Mouse (Mus musculus) macrophage (primary cell): Measurements from ENCODE around the gene B4galnt1. TPM values are rescaled to one million over a fixed set of nuclear protein-coding genes. Genes with fewer than 3 reads are reported as not detected.
A peak's percentile ranks its signal among the peaks of the same experiment; 100 is the strongest.
"Not testable (repeated sequence)": the region's sequence is repeated elsewhere in the genome, so short reads cannot be mapped to it uniquely, and the experiment has no call there.

Source experiments
- H3K27ac ChIP-seq: fragments of 350-480 bp; formaldehyde crosslinking; 2 replicates; pipeline ENCODE4 v1.9.0; 2021
- H3K36me3 ChIP-seq: fragments of 350-480 bp; formaldehyde crosslinking; 2 replicates; pipeline ENCODE4 v1.9.0; 2021; ENCODE audit errors: inconsistent target
- H3K4me3 ChIP-seq: fragments of 350-480 bp; formaldehyde crosslinking; 2 replicates; pipeline ENCODE4 v1.9.0; 2021; ENCODE audit errors: inconsistent target
- H3K79me2 ChIP-seq: fragments of 350-480 bp; formaldehyde crosslinking; 2 replicates; pipeline ENCODE4 v1.9.0; 2021; ENCODE audit errors: inconsistent target
- WGBS: methylation state at CpG from one replicate; pipeline ENCODE4 v1.1.7; 2026; ENCODE audit warnings: inconsistent platforms; ENCODE audit not compliant: missing documents; 5-methylcytosine and 5-hydroxymethylcytosine counted together
- polyA plus RNA-seq: library from polyadenylated mRNA; stranded (reverse); fragments of 250-400 nt; gene quantifications from 3 replicates; pipeline ENCODE4 v1.2.4, GENCODE M21; 2018; ENCODE audit warnings: inconsistent platforms

B4galnt1 gene
- polyA plus RNA-seq, 1 experiment from 2014 or later = 59.2 TPM

DNA sequence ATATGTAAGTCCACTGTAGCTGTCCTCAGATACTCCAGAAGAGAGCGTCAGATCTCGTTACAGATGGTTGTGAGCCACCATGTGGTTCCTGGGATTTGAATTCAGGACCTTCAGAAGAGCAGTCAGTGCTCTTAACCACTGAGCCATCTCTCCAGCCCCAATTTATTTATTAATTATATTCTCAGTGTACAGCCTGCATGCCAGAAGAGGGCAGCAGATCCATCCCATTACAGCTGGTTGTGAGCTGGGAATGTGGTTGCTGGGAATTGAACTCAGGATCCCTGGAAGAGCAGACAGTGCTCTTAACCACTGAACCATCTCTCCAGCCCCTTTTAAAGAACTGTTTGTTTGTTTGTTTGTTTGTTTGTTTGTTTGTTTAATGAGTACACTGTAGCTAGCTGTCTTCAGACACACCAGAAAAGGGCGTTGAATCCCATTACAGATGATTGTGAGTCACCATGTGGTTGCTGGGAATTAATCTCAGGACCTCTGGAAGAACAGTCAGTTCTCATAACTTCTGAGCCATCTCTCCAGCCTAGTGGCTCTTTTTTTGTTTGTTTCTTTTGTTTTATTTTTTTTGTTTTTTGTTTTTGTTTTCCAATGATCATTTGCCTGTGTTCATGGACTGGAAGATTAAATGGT is 30.5 kb upstream of the B4galnt1 start:
- not testable (repeated sequence) for H3K4me3 ChIP-seq, H3K79me2 ChIP-seq, H3K27ac ChIP-seq, H3K36me3 ChIP-seq
- 84% methylated on average over 3 of the region's 3 CpGs for WGBS

DNA sequence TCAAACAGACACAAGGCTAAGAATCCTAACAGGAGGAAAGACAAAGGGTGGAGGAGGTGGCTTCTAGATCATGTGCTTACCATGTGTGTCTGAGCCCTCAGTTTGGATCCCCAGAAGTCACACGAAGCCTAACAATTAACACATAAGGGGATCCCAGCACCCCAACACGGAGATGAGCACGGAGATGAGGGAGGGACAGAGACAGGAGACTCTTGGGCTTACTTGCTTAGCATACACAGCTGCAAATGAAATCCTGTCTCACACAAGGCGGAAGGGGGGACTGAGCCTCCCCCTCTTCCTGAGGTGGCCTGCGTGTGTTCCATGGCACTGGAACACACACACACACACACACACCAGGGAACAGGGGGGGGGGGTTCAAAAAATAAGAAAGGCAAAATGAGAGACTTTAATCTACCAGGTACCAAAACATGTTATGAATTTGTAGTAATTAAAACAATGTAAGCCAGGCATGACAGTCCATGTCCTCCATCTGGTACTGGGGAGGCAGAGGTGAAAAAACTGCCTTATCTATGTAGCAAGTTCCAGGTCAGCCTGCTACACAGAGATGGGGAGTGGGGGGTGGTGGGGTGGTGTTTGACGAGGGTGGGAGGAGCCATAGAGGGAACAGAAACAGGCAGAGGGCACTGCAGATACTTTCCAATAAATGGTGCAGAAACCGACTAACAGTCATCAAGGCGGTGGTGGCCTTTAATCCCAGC is 29.7 kb upstream of the B4galnt1 start:
- Histone ChIP-seq H3K36me3 (no peaks in the 10 kb centered on the region), H3K4me3 (no peak overlapping the region), H3K27ac (no peak overlapping the region), H3K79me2 (no peaks in the 10 kb centered on the region)
- WGBS = 42% methylated on average over 8 of the region's 8 CpGs

DNA sequence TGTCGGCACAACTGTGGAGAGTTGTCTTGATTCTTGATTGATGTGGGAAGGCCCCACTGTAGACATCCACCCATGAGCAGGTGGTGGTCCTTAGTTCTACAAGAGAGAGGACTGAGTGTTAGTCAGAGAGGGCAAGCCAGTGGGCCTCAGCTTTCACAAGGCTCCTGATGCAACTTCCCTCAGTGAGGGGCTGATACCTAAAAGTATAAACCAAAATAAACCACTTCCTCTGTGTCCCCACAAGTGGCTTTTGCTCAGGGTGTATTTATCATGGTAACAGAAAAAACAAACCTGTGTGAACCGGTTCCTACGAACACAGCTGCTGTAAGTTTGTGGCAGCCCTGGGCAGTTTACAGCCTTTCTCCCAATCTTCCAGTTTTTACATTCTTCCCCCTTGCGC is 28.5 kb upstream of the B4galnt1 start:
- Histone ChIP-seq H3K79me2 (no peaks in the 10 kb centered on the region), H3K36me3 (no peaks in the 10 kb centered on the region), H3K4me3 (no peak overlapping the region), H3K27ac (no peak overlapping the region)
- 29% methylated on average over 4 of the region's 4 CpGs for WGBS

DNA sequence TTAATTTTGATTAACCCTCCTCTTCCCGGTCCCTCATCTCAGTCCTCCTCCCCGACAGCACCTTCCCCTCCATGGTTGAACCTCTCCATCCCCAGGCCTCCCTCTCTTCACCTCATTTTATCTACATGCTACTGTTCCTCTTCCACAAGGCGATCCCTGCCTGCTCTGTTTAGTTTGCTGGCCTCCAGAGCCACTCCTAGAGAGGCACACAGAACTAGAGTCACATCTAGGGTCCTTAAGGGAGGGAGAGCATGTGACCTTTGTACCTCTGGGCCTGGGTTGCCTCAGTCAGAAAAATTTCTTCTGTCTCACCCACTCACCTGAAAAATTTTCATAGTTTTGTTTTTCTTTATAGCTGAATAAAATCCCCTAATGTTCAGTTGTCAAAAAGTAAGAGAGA is 27.1 kb upstream of the B4galnt1 start:
- 86% methylated on average over 3 of the region's 3 CpGs for WGBS
- H3K27ac ChIP-seq = no peak overlapping the region
- H3K36me3 ChIP-seq = no peaks in the 10 kb centered on the region
- H3K4me3 ChIP-seq = no peak overlapping the region
- H3K79me2 ChIP-seq = no peaks in the 10 kb centered on the region

DNA sequence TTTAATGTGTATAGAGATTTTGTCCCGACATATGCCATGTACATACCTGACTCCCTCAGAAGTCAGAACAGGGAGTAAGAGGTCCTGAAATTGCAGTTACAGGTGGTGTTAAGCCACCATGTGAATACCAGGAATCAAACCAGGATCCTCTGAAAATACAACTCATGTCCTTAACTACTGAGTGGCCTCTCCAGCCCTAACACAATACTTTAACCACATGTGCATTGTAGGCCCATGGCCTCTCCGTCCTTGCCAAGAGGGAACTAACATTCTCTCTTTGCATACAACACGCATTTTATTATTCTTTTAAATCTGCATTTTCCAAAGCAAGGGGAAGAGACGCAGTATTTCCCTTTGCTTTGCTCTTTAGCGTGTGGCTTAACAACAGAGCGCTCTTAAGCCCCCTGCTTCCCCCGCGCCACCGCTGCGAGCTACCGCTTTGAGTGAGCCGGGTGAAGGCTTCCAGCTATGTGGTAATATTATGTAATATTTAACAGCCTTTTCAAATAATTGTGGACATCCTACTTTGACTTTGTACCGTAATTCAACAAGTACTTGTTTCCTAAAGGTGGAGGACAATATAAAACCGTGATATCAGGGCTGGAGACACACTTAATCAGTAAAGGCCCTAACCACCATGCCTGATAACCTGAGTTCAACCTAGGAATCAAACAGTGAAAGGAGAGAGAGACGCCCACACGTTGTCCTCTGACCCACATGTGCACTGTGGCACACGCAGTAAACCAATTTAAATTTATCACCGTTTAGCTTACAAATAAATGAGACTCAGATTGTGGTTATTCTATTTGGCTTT is 26.5 kb upstream of the B4galnt1 start:
- H3K27ac ChIP-seq = no peak overlapping the region
- no peaks in the 10 kb centered on the region for H3K79me2 ChIP-seq
- 38% methylated on average over 11 of the region's 18 CpGs for whole genome bisulfite sequencing
- no peak overlapping the region for H3K4me3 ChIP-seq
- no peaks in the 10 kb centered on the region for H3K36me3 ChIP-seq

DNA sequence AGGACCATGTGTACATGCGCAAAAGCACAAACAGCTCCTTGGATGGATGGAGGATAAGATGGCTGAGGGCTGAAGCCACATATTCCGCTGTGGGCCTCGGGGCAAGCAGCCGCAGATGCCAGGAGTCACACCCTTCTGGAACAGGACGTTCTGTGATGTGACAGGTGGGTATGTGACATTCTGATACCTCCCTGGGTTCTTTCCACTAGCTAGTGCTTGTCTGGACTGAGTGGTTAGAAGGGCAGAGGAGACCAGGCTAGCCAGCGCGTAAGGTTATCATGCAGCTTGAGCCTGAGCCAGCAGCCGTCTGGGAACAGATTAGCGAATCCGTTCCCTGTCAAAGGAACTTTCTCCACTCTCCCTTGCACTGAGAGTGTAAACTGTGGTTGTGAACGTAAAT is 24.1 kb upstream of the B4galnt1 start:
- Histone ChIP-seq H3K36me3 (no peaks in the 10 kb centered on the region), H3K27ac (no peak overlapping the region), H3K79me2 (no peaks in the 10 kb centered on the region), H3K4me3 (no peak overlapping the region)
- 89% methylated on average over 11 of the region's 11 CpGs for WGBS

DNA sequence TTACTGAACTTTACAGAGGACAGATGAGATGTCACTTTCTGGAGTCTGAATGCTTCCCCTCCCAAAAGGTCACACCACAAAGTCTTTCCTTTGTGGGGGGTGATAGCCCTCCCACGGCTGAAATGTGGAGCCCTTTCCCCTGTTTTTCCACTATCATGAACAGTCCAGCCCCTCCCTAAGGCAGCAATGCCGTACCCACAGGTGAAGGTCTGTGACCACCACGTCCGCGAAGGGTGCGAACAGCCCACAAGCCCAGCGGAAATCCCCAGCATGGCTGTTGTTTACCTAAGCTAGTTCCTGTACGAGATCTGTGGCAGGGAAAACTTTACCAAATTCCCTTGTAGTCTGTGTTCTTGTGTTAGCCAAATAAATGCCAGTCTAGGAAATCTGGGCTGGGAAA is 23.5 kb upstream of the B4galnt1 start:
- Histone ChIP-seq H3K4me3 (no peak overlapping the region), H3K36me3 (no peaks in the 10 kb centered on the region), H3K27ac (no peak overlapping the region), H3K79me2 (no peaks in the 10 kb centered on the region)
- 50% methylated on average over 8 of the region's 8 CpGs for WGBS

DNA sequence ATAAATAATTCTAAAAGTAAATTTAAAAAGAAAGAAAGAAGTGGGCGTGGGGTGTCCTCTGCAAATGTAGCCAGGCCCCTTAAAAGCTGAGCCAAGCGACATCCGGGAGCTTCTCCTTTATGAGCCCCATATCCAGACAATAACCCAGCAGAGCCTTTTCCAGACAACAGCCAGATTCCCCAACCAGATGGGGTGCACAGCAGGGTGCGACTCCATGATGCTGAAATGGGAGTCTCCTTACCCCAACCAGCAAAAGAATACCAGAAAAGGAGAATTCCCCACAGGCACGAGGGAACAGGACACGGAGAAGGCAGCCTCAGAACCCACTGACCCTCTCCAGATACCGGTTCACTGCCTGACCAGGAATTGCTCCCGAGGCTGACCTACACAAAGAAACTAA is 21.8 kb upstream of the B4galnt1 start:
- WGBS = 95% methylated on average over 8 of the region's 8 CpGs
- Histone ChIP-seq H3K27ac (no peak overlapping the region), H3K36me3 (no peaks in the 10 kb centered on the region), H3K4me3 (no peak overlapping the region), H3K79me2 (no peaks in the 10 kb centered on the region)

DNA sequence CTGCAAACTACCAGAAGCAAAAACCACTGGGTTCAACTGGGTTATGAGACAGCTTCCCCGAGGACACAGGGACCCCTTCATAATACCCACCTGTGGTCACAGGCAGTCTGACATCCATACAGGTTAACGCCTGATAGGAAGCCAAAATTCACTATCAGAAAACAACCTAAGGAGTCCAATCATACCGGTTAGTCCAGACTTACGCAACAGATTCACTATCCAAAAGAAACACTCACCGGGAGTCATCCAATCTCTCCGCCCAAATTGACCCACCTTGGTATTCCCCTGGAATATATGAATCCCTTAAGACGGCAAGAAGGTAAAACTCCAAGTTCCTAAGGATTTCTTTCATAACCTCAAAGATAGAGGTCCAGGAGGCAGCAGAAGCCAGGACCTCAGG is 20.5 kb upstream of the B4galnt1 start:
- H3K36me3 ChIP-seq = no peaks in the 10 kb centered on the region
- H3K79me2 ChIP-seq = no peaks in the 10 kb centered on the region
- H3K27ac ChIP-seq = no peak overlapping the region
- no peak overlapping the region for H3K4me3 ChIP-seq
- WGBS = 95% methylated on average over 7 of the region's 7 CpGs

DNA sequence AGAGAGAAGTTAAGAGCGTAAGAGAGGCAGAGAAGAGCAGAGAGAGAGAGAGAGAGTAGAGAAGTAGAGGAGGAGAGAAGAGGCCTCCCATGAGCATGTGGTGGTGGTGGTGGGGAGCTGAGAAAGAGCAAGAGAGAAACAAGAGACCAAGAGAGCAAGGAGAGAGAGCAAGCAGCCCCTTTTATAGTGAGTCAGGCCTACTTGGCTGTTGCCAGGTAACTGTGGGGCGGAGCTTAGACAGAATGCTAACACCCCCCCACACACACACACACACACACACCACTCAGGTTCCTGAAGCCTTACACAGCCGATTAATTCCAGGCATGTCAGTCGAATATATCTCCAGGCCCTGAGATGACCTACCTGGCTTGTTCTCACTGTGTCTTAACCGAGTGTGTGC is 19.7 kb upstream of the B4galnt1 start:
- Histone ChIP-seq H3K4me3 (no peak overlapping the region), H3K79me2 (no peaks in the 10 kb centered on the region), H3K27ac (no peak overlapping the region), H3K36me3 (no peaks in the 10 kb centered on the region)
- WGBS = 87% methylated on average over 5 of the region's 5 CpGs

DNA sequence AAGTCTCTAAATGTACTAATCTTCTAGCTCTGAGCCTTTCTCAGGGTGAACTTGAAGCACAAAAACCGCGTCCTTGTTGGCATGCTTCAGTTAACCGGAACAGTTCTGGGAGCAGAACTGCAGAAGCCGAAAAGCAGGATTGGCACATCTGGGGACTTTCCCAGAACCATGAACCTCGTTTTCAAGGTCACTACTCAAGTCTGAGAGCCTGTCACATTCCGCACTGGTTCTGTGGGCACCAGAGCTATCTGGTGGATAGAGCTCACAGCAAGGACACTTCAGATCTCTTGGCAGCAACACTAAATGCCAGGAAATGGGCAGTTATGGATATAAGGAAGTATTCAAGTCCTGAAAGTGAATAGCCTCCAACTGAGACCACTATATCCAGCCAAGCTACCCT is 17.9 kb upstream of the B4galnt1 start:
- Histone ChIP-seq H3K79me2 (no peaks in the 10 kb centered on the region), H3K36me3 (no peaks in the 10 kb centered on the region), H3K4me3 (no peak overlapping the region), H3K27ac (no peak overlapping the region)
- 84% methylated on average over 6 of the region's 6 CpGs for WGBS

DNA sequence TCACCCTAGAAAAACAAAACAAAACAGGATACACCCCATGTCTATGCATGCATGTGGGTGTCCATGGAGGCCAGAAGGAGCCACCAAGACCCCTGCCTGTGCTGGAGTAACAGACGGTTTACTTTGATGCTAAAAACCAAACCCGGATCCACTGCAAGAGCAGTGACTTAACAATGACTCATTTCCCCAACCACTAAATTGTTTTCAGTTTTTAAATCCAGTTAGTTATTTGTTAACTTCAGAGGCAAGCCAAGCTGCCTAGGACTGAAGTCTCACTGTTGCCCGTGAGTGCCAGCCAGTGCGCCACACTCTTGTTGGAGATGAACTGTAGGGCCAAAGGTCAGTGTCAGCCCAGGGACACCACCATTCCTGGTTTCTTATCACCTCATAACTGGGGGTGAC is 14.6 kb upstream of the B4galnt1 start:
- 27% methylated on average over 4 of the region's 4 CpGs for WGBS
- Histone ChIP-seq H3K36me3 (no peaks in the 10 kb centered on the region), H3K4me3 (no peak overlapping the region), H3K79me2 (no peaks in the 10 kb centered on the region), H3K27ac (peak overlapping the region; percentile 8; the same call in 1 of the 2 replicates)

DNA sequence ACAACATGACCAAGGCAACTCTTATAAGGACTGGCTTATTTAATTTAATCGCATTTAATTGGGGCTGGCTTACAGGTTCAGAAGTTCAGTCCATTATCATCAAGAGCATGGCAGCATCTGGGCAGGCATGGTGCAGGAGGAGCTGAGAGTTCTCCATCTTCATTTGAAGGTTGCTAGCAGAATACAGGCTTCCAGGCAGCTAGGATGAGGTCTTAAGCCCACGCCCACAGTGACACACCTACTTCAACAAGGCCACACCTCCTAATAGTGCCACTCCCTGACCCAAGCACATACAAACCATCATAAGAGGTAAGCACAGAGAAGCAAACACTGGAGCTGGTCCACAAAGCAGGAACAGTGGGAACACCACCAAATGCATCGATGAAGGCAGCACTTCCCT is 13.8 kb upstream of the B4galnt1 start:
- H3K4me3 ChIP-seq, H3K27ac ChIP-seq, H3K36me3 ChIP-seq, H3K79me2 ChIP-seq: not testable (repeated sequence)
- 93% methylated on average over 3 of the region's 3 CpGs for WGBS

DNA sequence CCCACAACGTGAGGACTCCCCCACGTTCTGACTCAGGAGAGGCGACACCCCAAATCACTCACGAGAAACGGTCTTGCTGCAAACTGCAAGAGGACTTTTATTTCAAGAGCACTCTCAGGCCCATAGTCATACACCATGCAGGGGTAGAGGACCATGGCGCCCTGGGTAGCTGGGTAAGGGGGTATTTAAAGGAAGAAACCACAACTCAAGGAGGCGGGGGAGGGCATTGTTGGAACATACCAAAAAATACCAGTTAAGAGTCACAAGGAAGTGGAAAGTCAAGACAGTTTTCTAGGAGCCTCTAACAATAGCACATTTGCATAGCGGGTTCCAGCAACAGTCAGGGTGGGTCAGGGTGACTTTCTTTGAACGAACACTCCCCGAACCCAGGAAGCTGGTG is 12.5 kb upstream of the B4galnt1 start:
- H3K4me3 ChIP-seq, H3K36me3 ChIP-seq, H3K27ac ChIP-seq, H3K79me2 ChIP-seq: not testable (repeated sequence)
- 95% methylated on average over 8 of the region's 10 CpGs for WGBS

DNA sequence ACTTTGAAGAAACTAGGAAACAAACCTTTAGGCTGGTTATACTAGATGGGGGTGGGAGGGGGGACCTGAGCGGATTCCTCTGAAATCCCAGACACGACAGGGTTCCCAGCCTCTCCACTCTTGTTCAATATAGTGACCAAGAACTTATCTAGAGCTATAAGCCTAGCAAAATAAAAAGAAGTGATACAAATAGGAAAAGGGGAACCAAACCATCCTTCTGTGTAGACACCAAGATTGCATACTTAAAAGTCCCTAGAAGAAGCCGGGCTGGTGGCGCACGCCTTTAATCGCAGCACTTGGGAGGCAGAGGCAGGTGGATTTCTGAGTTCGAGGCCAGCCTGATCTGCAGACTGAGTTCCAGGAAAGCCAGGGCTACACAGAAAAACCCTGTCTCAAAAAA is 11.7 kb upstream of the B4galnt1 start:
- H3K27ac ChIP-seq = no peak overlapping the region
- H3K4me3 ChIP-seq = no peak overlapping the region
- no peaks in the 10 kb centered on the region for H3K79me2 ChIP-seq
- no peaks in the 10 kb centered on the region for H3K36me3 ChIP-seq
- 93% methylated on average over 7 of the region's 7 CpGs for WGBS
